Mouse (Mus musculus) embryonic stem cell, embryonic (primary cell): Measurements from ENCODE around the gene Aacs.

Source experiments
- CTCF ChIA-PET, 4 experiments: fragments of 300-600 bp in 2 of 4; fragments of 350-600 bp in 2 of 4; sonication (Branson Sonifier 250); formaldehyde crosslinking; loops; one replicate each; lab custom pipeline; 2022; ENCODE audit warnings: inconsistent platforms in 2 of 4; lab: Charles Lee
- POLR2A ChIA-PET, 4 experiments: fragments of 300-600 bp in 2 of 4; fragments of 350-600 bp in 2 of 4; sonication (Branson Sonifier 250); formaldehyde crosslinking; loops; one replicate each; lab custom pipeline; 2022; ENCODE audit warnings: antibody characterized with exemption in 4 of 4, inconsistent platforms in 1 of 4; lab: Charles Lee

Aacs gene

DNA sequence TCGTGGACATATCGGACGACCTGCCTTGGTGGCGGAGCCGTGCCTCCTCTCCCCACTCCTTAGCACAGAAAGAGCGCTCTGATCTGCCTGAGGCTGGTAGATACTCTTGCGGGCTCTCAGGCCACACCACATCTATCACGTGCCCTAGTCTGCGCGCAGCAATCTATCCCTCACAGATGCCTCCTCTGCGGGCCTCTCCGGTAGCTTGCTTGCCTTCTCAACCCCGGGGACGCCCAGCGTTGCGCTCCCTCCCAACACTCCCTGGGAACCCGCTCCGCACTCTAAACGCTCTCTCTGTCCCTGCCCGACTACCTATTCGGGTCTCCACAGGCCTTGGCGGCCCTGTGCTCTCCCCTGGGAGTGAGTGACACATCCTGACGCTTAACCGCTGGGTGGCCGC is 56.0 kb downstream of the Aacs start, which contains the start of gene Tmem132b:
TSS of gene Tmem132b (plus strand) at position 141 of the 400 bp plus-strand sequence.
- CTCF ChIA-PET, result interaction anchor here in 3 of 4 experiments (0.5 to 6.6 kb wide), 9 partner anchors 8 to 532 kb away, joined by 3 to 62 read pairs (median 5); no protein-coding TSS in a partner anchor
- POLR2A ChIA-PET, result interaction anchor here (0.5 to 1.4 kb wide), 9 partner anchors 11 to 268 kb away, joined by 3 to 6 read pairs (median 4); no protein-coding TSS in a partner anchor

GRCm38 (mm10) chr5:125532191-125532544 is 56.6 kb downstream of the Aacs start:
- CTCF ChIA-PET, result interaction anchor here in 3 of 4 experiments (0.5 to 6.6 kb wide), 11 partner anchors 9 to 532 kb away, joined by 3 to 62 read pairs (median 5); partner anchors contain the start of gene Aacs (in 1 of the 3)
- POLR2A ChIA-PET, result interaction anchor here (0.6 to 3.0 kb wide), 16 partner anchors 8 to 1180 kb away, joined by 3 to 17 read pairs (median 5); partner anchors contain the start of gene Aacs (in 1 of the 4)

DNA sequence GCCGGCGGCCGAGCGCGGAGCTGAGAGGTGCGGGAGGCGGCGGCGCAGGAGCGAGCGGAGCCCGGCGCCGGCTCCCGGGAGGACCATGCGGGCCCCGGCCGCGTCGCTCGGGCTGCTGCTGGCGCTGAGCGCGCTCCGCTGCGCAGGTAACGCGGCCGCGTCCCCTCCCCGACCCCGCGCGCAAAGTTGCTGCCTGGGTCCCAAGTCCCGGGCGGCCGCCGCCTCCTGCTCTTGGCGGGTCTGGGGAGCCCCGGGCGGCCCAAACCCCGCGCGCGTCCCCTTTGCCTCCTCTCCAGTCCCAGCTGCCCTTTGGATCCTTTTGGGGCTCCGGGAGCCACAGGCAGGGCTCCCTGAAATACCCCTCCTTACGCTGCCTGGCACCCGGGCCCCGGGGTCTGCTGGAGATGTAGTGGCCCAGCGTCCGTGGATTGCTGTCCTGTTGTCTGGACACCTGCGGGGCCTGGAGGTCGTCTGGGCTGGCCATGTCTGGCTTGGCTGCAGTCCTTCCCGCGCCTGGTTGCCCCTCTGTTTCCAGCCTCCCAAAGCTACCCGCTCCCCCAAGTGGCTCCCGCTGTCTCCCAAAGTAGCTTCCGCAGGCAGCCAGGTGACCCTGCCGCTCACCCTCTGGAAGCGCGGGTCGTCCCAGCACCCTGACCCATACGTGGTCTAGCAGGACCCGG is 57.1 kb downstream of the Aacs start:
- POLR2A ChIA-PET, result interaction anchor here (0.6 to 3.0 kb wide), 23 partner anchors 9 to 1181 kb away, joined by 3 to 17 read pairs (median 5); partner anchors contain the start of gene Aacs (in 1 of the 4)
- CTCF ChIA-PET, result interaction anchor here (0.5 to 6.6 kb wide), 22 partner anchors 8 to 697 kb away, joined by 3 to 62 read pairs (median 5); partner anchors contain the start of gene Aacs (in 1 of the 4)

GRCm38 (mm10) chr5:125533225-125533900 is 57.7 kb downstream of the Aacs start:
- POLR2A ChIA-PET, result interaction anchor here in 3 of 4 experiments (0.6 to 3.0 kb wide), 18 partner anchors 9 to 141 kb away, joined by 3 to 17 read pairs (median 4); partner anchors contain the start of gene Aacs (in 1 of the 3)
- CTCF ChIA-PET, result interaction anchor here (0.5 to 6.6 kb wide), 30 partner anchors 8 to 698 kb away, joined by 3 to 62 read pairs (median 4); no protein-coding TSS in a partner anchor

DNA sequence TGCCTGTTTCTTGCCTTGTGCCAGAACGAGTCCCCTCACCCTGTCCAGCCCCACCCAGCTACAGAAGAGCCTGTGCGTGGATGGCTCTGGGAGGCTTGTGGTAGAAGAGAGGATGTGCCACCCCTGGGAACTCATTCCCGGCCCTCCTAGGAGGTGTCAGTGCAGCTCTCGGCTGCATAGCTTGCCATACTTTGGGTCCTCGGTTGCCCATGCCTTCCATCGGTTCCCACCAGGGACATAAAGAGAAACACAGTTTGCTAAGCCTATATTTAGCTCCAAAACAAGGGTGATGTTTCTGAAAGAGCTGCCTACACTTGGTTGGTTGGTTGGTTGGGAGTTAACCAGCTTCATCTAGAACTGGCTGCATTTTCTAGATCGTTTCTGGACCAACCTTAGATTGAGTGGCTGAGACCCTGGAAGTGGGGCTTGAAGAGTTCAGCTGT is 58.6 kb downstream of the Aacs start:
- POLR2A ChIA-PET, result interaction anchor here in 3 of 4 experiments (0.6 to 3.0 kb wide), 8 partner anchors 10 to 169 kb away, joined by 3 to 17 read pairs (median 4); no protein-coding TSS in a partner anchor
- CTCF ChIA-PET, result interaction anchor here (0.6 to 6.6 kb wide), 19 partner anchors 9 to 73 kb away, joined by 3 to 62 read pairs (median 5); no protein-coding TSS in a partner anchor

DNA sequence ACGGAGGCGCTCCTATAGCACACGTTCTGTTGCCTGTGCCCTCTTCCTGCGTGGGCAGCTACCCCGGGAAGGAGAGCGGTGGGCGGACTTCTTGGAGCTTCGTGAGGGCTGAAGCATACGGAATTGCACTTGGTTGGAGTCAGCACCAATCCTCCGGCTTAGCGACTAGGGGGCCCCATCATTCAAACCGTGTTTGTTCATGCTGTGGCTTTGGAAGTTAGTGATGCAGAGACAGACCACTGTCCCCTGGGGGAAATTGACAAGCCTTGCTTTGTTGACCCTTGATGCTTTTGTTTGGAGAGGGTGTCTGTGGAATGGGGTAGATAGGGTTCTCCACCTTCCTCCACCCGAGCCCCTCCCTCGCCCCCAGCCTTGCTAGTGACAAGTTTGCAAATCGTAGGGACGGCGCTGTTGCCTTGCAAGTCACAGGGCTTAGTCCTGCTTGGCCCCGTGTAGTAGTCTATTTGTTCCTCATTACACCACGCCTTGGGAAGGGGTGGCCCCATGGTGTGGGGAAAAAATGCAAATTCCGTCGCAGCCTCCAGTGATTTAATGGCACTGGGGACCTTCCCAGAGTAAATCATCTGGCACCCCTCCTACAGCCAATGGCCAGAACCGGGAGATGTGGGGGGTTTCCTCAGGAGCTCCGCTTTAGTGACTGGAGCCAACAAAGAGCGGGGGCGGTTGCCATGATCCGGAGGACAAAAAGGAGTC is 59.2 kb downstream of the Aacs start:
- CTCF ChIA-PET, result interaction anchor here (0.6 to 6.6 kb wide), 16 partner anchors 10 to 892 kb away, joined by 3 to 62 read pairs (median 5); no protein-coding TSS in a partner anchor
- POLR2A ChIA-PET, result interaction anchor here in 2 of 4 experiments (0.6 to 3.0 kb wide), 9 partner anchors 10 to 169 kb away, joined by 3 to 17 read pairs (median 3); no protein-coding TSS in a partner anchor

GRCm38 (mm10) chr5:125545090-125545489 is 69.5 kb downstream of the Aacs start:
- ChIA-PET POLR2A (interaction anchor here in 1 of 4 experiments (1.1 kb wide), 1 partner anchor 10 kb away, joined by 3 read pairs; no protein-coding TSS in a partner anchor), CTCF (interaction anchor here in 2 of 4 experiments (0.7 to 1.8 kb wide), 3 partner anchors 12 to 34 kb away, joined by 4 to 8 read pairs (median 6); no protein-coding TSS in a partner anchor)

- POLR2A ChIA-PET, result interaction anchor here in 3 of 4 experiments (0.7 to 1.6 kb wide), 6 partner anchors 13 to 152 kb away, joined by 3 to 4 read pairs (median 3); no protein-coding TSS in a partner anchor
Measured at GRCm38 (mm10) chr5:125546293-125546692, 70.7 kb downstream of the Aacs start.

GRCm38 (mm10) chr5:125549750-125550489 is 74.3 kb downstream of the Aacs start:
- ChIA-PET CTCF (interaction anchor here (0.7 to 2.0 kb wide), 12 partner anchors 15 to 41 kb away, joined by 3 to 18 read pairs (median 5); no protein-coding TSS in a partner anchor), POLR2A (interaction anchor here (0.6 to 3.0 kb wide), 18 partner anchors 8 to 627 kb away, joined by 3 to 17 read pairs (median 3); partner anchors contain the start of gene Bri3bp (in 1 of the 4))

More at GRCm38 (mm10) chr5:125546293-125546692, 70.7 kb downstream of the Aacs start:
- CTCF ChIA-PET, result interaction anchor here (0.5 to 1.8 kb wide), 14 partner anchors 13 to 710 kb away, joined by 3 to 7 read pairs (median 4); partner anchors contain the start of gene Tmem132b (in 1 of the 4)

DNA sequence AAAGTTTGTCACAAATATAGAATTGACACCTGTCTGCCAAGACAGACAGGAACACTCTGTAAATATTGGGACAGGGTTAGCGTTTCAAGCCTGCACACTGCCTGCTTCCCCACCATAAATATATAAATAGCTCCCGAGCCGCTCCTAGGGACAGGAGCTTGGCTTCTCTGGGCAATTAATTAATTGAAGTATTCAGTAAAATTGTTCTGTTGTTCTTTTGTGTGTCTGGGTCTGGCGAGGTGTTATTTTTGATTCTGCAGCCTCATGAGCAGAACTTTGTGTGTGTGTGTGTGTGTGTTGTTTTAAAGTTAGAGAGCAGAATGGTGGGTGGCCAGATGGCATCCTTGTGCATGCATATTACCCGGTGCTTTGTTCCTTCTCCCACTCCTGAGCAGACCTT is 80.1 kb downstream of the Aacs start:
- POLR2A ChIA-PET, result interaction anchor here in 2 of 4 experiments (0.5 to 0.7 kb wide), 2 partner anchors 20 to 413 kb away, joined by 3 to 4 read pairs; no protein-coding TSS in a partner anchor
- CTCF ChIA-PET, result interaction anchor here in 2 of 4 experiments (1.2 to 1.3 kb wide), 2 partner anchors 24 to 29 kb away, joined by 3 read pairs; no protein-coding TSS in a partner anchor

DNA sequence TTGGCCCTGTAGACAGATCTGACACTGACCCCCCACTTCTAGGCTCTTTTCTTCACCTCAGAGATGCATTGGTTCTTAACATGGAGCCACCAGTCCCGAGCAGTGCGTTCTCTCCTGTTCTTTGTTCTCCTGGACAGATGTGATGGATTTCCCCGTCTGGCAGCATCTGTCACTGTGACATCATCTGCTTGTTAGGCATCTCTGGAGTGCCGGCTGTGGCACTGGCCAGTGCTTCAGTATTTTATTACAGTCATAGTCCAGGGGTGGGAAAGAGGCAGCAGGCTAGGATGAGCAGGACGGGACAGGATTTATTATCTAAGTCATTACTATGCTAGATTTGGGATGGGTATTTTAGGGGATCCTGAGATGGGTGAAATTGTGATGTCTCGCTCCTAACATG is 87.9 kb downstream of the Aacs start:
- CTCF ChIA-PET, result no interaction called here
- POLR2A ChIA-PET, result no interaction called here

- CTCF ChIA-PET, result interaction anchor here in 3 of 4 experiments (0.6 to 1.2 kb wide), 7 partner anchors 14 to 1946 kb away, joined by 3 to 7 read pairs (median 3); no protein-coding TSS in a partner anchor
- POLR2A ChIA-PET, result interaction anchor here in 2 of 4 experiments (0.6 to 1.8 kb wide), 10 partner anchors 9 to 234 kb away, joined by 3 to 8 read pairs (median 3); no protein-coding TSS in a partner anchor
Measured at GRCm38 (mm10) chr5:125565725-125566124, 90.1 kb downstream of the Aacs start.
